Mouse (Mus musculus): ENCODE results near the gene Ap1m2.

- TF ChIP-seq CTCF (IDR thresholded peaks at IDR 0.05) (peak; percentile 84), POLR2A (IDR thresholded peaks at IDR 0.05; ENCODE audit: insufficient read depth, low read depth, low read length) (no peak), EP300 (IDR thresholded peaks at IDR 0.05; ENCODE audit: insufficient read depth, low read depth, low read length) (no peak)
Measured at GRCm38 (mm10) chr9:21356981-21357718, 45.0 kb upstream of the Ap1m2 start.

Measured in heart, adult 2 months (tissue).